Mouse (Mus musculus): Measurements from ENCODE around the gene Clec10a.

DNA sequence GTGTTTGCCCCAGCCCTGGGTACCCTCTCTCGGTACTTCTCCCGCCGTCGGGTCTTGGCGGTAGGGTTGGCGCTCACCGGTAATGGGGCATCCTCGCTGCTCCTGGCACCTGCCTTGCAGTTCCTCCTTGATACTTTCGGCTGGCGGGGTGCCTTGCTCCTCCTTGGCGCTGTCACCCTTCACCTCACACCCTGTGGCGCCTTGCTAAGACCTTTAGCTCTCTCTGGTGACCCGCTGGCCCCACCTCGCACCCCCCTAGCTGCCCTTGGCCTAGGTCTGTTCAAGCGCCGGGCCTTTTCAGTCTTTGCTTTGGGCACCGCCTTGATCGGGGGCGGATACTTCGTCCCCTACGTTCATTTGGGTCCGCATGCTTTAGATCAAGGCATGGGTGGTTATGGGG, 59.3 kb downstream of the Clec10a start:
- TF ChIP-seq CTCF (IDR thresholded peaks at IDR 0.05; ENCODE audit: low read depth) (no peak), EP300 (IDR thresholded peaks at IDR 0.05; ENCODE audit: low read depth) (no peak)

All from liver, embryonic 14.5 days (tissue).